Mouse (Mus musculus) embryonic fibroblast, embryonic 13.5 days (primary cell): Measurements from ENCODE around the gene Anks4b.

Experiments used
- CTCF ChIP-seq: IDR thresholded peaks from 2 replicates; pipeline ENCODE4 v1.5.1; 2011; ENCODE audit warnings: mild to moderate bottlenecking, control low read depth, low read length, moderate library complexity, borderline replicate concordance; ENCODE audit not compliant: insufficient read depth
- POLR2A ChIP-seq: IDR thresholded peaks from 2 replicates; pipeline ENCODE4 v1.6.1; 2011; ENCODE audit warnings: low read depth, mild to moderate bottlenecking, control low read depth, low read length, moderate library complexity

GRCm38 (mm10) chr7:120156841-120157409 is 16.7 kb upstream of the Anks4b start:
- TF ChIP-seq CTCF (no peak), POLR2A (no peak)
